Mouse (Mus musculus) c-Kit-positive CD71-negative TER-119-negative erythroid progenitor cells, embryonic 14.5 days (primary cell): ENCODE results near the gene Nr1d1.

Source experiments
- DNase-seq: peaks from one replicate; pipeline ENCODE4 v3.0.0-alpha.2; 2013; ENCODE audit warnings: low read depth

Nr1d1 gene

DNA sequence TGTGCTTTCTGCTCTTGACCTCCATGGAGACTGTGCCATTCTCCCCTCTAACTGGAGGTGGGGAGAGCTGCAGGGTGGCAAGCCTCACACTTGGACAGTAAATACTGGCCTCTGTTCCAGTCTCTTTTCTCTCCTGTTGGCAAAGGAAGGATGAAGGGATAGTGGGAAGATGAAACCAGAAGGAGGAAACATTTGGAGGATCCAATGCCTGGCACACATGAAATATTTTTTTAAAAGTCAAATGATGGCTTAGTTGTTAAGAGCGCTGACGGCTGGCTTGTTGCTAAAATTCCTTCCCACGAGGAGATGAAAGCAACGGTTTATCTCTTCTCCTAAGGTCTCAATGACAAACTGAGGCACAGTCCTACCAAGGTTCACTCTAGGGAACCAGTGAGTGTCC, 40.0 kb downstream of the Nr1d1 start:
- no peak for DNase-seq

DNA sequence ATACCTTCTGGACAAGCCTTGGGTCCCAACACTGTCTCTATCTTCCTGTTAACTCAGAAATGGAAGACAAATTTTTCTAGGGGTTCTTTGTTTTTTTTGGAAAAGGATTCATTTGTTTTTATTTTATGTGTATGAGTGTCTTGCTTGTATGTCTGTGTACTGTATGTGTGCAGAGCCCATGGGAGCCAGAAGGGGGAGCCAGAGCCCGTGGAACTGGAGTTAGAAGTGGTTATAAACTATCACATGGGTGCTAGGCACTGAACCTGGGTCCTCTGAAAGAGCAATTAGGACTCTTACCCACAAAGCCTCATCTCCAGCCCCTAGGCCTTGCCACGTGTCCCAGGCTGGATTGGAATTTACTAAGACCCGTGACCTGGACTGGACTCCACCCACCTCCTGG, 41.1 kb downstream of the Nr1d1 start:
- DNase-seq = no peak

DNA sequence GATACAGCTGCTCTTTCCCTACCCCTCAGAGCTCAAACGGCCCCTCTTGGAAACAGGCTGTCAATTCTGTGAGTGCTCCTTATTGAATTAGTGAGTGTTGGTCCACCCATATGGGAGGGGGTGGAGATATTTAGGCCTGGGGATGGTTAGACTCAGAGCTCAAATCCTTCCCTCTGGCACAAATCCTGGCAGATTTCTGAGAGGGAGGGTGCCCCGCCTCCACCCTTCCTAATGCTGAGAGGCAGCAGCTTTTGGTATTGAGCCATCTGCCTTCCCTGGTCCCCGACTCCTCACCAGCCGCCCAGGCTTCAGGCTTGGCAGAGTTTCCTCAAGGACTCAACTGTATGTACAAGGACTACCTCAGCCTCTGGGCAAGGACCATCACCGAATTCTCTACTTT, 44.0 kb downstream of the Nr1d1 start:
- DNase-seq = no peak

DNA sequence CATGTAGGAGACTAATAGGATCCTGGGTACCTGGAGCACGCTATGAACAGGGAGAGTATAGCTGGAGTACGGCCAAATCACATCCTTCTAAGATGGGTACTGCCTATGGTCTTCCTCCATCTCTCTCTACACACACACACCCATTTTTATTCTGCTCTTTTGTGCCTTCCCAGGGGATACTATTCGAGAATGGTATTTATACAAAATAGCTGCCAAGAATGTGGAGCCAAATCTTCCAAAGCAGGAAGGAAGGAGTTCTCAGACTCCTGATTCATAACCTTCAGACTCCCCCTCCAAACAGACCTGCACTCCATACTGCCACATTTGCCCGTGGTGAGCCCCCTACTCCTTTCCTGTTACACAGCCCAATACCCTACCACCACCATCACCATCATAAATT, 44.4 kb downstream of the Nr1d1 start:
- no peak for DNase-seq

DNA sequence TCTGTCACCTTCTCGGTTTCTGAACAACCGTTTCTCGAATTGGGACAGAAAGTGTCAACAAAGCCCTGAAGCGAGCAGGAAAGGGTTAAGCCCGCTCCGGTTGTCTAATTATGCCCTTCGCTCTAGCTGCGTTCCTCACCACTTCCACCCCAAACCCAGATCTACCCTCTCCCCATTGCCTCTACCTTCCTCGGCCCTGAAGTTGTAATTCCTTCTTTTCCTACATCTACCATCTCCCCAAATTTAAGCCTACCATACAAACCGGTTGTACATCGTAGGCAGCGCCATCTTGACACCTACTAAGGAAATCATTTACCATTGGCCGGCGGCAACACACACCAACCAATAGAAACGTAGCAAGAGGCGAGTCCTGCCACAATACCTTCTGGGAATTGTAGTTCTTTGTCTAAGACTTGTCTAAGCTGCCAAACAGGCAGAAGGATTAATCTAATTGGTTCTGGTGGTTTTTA, 46.0 kb downstream of the Nr1d1 start, which contains the start of gene Med24:
Gene Med24 (minus strand): TSS at position 317 of the 470 bp plus-strand sequence.
- peak; percentile 83 for DNase-seq

DNA sequence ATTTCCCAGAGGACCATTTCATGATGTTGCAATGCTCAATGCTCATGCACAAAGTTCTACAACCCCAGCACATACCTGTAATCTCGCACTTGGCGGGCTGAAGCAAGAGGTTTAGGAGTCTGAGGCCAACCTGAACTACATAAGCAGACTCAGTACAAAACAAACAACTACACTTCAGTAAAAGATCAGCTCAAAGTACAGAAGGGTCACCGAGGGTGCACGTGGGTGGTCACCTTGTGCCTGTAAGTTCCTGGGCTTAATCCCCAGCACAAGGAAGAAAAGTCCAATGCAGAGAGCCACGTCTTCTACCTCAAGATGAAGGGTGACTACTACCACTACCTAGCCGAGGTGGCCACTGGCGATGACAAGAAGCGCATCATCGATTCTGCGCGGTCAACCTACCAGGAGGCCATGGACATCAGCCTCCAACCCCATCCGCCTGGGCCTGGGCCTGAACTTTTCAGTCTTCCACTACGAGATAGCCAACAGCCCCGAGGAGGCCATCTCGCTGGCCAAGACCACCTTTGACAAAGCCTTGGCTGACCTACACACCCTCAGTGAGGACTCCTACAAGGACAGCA, 49.1 kb downstream of the Nr1d1 start:
- no peak for DNase-seq

DNA sequence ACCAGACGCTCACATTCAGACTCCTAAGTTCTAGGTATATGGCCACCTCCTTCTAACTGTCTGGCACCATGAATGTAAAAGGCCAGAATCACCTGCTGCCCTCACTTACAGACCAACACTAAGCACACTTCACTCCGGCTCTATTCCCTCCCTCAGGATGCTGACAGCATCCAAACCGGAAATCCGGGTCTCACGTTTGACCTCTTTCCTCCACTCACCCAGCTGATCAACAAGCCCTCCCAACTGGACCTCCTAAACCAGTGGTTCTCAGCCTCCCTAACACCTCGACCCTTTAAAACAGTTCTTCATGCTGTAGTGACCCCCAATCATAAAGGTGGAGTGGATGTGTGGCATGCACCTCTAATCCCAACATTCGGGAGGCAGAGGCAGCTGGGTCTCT, 52.0 kb downstream of the Nr1d1 start:
- no peak for DNase-seq

DNA sequence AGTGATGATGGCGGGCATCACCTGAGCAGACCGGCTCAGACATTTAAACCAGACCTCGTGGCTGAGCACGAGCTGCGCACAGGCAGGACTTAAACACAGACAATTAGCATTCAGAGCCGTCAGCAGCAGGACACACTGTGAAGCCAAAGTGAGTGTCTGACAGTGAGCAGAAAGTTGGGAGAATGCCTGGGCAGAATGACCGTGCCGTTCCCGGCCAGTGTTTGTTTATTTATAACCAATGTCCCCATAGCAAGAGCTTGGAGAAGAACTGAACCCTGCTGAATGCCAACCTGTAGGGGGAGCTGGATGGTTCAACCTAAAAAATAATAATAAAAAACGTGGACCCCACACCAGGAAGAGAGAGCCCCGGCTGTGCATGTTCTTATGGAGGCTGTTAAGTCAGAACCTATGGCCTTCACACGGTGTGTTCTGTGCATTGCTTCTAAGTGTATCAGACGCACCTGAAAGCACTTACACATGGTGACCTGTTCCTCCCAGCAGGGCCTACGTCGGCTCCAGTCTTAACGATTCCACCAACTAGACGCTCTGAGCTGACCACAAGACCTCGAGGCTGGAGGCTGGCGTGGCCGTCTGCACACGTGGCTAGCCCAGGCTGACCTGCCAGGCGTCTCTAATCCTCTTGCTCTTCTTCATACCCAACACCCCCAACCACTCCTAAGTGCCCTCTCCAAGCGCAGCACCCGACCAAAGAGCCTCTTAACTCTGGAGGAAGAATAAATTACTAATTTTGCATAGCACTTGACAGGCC, 53.5 kb downstream of the Nr1d1 start:
- no peak for DNase-seq

DNA sequence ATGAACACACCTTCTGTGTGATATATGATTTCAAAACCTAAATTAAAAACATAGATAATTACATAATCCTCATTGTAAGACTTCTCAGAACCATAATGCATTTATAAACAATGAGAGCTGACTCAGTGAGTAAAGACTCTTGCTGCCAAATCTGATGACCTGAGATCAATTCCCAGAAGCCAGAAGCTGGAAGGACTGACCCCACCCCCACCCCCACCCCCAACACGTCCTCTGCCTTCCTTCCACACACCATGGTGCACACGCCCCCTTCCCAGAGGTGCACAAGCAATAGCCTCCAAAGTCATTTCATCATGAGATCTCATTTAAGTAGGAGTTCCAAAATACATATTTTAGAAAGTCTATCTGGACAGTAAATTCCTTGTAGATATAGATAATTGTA, 54.4 kb downstream of the Nr1d1 start:
- no peak for DNase-seq
